Mouse (Mus musculus) heart, adult 9 months (tissue): Measurements from ENCODE around the gene Kif9.
A peak's percentile ranks its signal among the peaks of the same experiment; 100 is the strongest.

ENCODE experiments used
- DNase-seq, 2 experiments: peaks; one replicate each; pipeline ENCODE4 v3.0.0; 2022; ENCODE audit warnings: low spot score in 2 of 2

Gene Kif9

GRCm38 (mm10) chr9:110529002-110529737 lies 52.4 kb downstream of the Kif9 start:
- no peak for DNase-seq

- DNase-seq = no peak
Observed at GRCm38 (mm10) chr9:110530650-110531049, 53.9 kb downstream of the Kif9 start.

- DNase-seq = no peak
Observed at GRCm38 (mm10) chr9:110531151-110531791, 54.5 kb downstream of the Kif9 start.

- peak; percentile 95 for DNase-seq
Observed at GRCm38 (mm10) chr9:110531914-110532489, 55.2 kb downstream of the Kif9 start.

GRCm38 (mm10) chr9:110532538-110533291 lies 56.0 kb downstream of the Kif9 start, which contains the start of gene Setd2:
Gene Setd2, plus strand, starts transcription at chr9:110532597.
- DNase-seq = peak; percentile 65 to 70

- DNase-seq = no peak
Observed at GRCm38 (mm10) chr9:110533645-110534044, 56.9 kb downstream of the Kif9 start.

GRCm38 (mm10) chr9:110535114-110535513 lies 58.4 kb downstream of the Kif9 start:
- DNase-seq = no peak

GRCm38 (mm10) chr9:110536636-110537035 lies 59.9 kb downstream of the Kif9 start:
- no peak for DNase-seq

- no peak for DNase-seq
Observed at GRCm38 (mm10) chr9:110538511-110538910, 61.8 kb downstream of the Kif9 start.

- no peak for DNase-seq
Observed at GRCm38 (mm10) chr9:110541988-110542387, 65.2 kb downstream of the Kif9 start.

- no peak for DNase-seq
Observed at GRCm38 (mm10) chr9:110548261-110548660, 71.5 kb downstream of the Kif9 start.

GRCm38 (mm10) chr9:110568309-110568708 lies 91.6 kb downstream of the Kif9 start:
- no peak for DNase-seq
